Mouse (Mus musculus): ENCODE measurements around the gene Ptpdc1.

- no peak for TF ChIP-seq CTCF (IDR thresholded peaks at IDR 0.05; ENCODE audit: control insufficient read depth, insufficient read depth, low read length)
- TF ChIP-seq POLR2A (IDR thresholded peaks at IDR 0.05; ENCODE audit: borderline replicate concordance, control insufficient read depth, low read depth, low read length) = no peak
These were observed 57.8 kb downstream of the Ptpdc1 start for GRCm38 (mm10) chr13:48567646-48568045.
